Mouse (Mus musculus): ENCODE measurements at regions not wholly inside any gene's neighbourhood (a gene's known extent, or its start where the extent isn't known, plus 50 kb on each side); places are given as distances from the start of the nearest gene placed in this dataset.
"Not testable (repeated sequence)": the region's sequence is repeated elsewhere in the genome, so short reads cannot be mapped to it uniquely, and the experiment has no call there.

DNA sequence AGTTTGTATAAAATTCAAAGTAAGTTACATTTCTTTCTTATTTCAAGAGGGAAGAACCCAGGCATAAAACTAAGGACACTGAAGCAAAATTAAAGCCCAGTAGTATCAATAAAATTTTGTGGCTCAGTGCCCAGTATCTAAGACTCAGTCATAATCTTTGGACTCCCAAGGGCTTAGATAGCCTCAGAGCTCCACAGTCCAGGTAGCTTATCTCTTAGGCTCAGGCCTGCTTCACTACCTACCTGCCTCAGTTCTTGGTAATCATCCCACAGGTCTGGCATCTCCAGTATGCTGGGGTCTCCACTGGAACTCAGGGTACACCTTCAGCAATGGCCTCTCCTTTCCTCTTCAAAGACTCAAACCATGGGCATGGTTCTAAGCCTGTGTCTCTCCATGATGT is 530.3 kb downstream of the Dad1 start:
- DNase-seq (ENCODE audit: low read depth, low spot score): not testable (repeated sequence)

GRCm38 (mm10) chr14:53721901-53722300 is 532.0 kb downstream of the Dad1 start:
- DNase-seq (ENCODE audit: low read depth, low spot score): not testable (repeated sequence)

DNA sequence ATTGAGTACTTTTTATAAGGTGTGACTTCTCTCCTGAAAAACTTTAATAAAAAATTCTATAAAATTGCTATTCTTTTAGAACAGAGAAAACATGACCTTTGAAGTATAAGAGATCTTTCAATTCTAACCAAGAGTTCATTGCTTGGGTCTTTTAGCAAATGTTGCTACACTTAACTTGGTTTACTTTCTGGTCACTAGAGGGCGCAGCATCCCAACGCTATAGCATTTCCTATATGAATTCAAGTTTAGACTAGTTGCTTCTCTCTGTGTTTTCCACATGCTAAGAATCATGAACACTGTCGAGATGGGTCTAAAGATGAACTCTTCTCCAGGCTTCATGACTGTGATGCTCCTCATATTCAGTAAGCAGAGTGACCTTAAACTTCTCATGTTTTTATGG is 544.3 kb downstream of the Dad1 start:
- DNase-seq (ENCODE audit: low read depth, low spot score): not testable (repeated sequence)

DNA sequence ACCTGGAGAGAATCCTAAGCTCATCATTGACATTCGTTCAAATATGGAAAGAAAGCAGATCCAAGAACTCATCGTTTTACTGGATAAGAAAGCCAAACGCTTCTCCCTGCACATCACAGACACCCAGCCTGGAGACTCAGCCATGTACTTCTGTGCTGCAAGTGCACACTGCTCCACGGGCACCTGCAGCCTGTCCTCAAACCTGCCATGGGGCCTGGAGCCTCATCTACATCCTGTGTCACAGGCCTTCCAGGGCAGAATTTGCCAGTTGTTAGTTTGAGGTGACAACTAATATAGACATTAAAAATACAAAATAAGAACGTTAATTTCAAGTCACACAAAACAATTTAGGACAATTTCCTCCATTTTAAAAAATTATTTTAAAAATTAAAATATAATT is 549.6 kb downstream of the Dad1 start:
- DNase-seq (ENCODE audit: low read depth, low spot score): not testable (repeated sequence)

DNA sequence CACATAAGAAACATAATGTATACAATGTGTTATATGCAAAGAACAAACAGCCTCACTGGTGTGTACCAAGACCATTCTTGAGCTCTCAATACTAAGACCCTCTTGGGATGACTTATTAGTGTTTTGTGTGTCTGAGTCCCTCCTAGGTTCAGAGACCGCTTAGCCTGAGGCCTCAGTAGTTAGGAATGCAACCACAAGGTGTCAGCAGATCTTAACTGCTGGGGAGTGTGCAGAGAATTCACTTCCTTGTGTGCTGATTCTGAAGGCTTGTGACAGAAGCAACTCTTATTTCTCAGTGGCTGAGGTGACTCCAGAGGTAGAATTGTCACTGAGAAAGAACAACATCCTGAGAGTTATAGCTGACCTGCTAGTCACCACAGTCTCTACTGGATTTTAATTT is 550.3 kb downstream of the Dad1 start:
- not testable (repeated sequence) for DNase-seq (ENCODE audit: low read depth, low spot score)

DNA sequence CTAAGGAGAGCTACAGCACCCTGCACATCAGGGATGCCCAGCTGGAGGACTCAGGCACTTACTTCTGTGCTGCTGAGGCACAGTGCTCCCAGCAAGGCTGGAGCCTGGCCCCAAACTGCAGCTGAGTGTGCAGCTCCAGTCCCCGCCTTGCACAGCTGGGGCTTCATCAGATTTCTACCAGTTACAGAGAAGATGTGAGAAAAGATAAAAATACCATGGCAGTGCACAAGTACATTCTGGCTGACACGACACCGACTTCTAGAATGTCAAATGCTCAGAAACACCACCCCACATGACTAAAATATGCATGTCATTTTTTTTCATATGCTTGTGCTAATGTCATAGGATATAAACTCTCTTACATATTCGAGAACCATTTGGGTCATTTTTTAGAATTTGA is 569.8 kb downstream of the Dad1 start:
- not testable (repeated sequence) for DNase-seq (ENCODE audit: low read depth, low spot score)

GRCm38 (mm10) chr14:53683361-53684015 is 570.4 kb downstream of the Dad1 start:
- peak; percentile 29 for DNase-seq (ENCODE audit: low read depth, low spot score)

DNA sequence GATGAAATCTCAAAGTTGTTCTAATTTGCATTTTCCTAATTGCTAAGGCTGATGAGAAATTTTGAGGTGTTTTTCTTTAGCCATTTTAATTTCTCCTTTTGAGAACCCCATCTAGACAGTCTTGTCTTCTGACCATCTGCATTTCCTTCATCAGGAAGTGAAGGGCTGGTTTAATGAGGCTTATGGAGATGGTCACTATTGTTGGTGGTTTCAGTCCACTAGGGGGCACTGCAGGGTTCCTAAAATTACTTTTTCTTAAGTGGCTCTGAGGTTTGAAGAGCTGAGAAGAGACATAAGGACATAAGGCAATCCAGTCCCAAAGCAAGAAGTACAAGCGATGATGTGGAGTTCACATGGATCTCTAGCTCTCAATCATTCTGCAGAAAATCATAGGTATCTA is 571.2 kb downstream of the Dad1 start:
- not testable (repeated sequence) for DNase-seq (ENCODE audit: low read depth, low spot score)

DNA sequence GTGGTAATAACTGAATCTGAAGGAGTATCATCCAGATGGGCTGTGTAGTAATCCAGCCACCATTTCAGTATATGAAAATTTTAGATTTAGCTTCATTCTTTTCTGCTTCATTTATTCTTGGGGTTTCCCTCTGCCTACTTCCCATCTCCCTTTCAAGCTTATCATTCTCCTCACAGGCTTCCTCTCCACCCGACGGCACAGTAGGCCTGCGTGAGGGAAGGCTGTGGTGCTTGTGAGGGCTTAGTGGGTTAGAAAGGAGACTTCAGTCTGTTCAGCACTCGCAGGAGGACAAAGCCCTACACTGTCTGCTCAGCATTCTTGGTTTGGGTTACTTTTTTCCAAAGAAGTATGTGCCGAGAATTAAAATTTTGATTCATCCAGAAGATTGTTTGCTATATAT is 572.6 kb downstream of the Dad1 start:
- DNase-seq (ENCODE audit: low read depth, low spot score): not testable (repeated sequence)

DNA sequence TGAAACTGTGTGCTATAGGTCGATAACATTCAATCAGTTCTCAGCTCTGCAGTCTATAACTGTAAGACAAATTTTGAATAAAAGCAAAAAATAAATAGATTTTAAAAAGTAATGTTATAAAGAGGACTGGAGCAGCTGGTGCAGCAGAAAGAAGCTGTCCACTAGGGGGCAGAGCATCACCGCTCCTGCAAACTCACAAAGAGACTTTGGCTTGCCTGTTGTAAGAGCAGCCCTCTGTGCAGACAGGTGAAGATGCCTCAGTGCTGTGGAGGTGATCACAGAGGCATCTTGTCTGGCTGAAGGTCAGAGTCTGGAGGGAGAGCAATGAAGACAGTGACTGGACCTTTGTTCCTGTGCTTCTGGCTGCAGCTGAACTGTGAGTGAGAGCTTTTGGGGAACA is 588.2 kb downstream of the Dad1 start:
- peak; percentile 41 for DNase-seq (ENCODE audit: low read depth, low spot score)

DNA sequence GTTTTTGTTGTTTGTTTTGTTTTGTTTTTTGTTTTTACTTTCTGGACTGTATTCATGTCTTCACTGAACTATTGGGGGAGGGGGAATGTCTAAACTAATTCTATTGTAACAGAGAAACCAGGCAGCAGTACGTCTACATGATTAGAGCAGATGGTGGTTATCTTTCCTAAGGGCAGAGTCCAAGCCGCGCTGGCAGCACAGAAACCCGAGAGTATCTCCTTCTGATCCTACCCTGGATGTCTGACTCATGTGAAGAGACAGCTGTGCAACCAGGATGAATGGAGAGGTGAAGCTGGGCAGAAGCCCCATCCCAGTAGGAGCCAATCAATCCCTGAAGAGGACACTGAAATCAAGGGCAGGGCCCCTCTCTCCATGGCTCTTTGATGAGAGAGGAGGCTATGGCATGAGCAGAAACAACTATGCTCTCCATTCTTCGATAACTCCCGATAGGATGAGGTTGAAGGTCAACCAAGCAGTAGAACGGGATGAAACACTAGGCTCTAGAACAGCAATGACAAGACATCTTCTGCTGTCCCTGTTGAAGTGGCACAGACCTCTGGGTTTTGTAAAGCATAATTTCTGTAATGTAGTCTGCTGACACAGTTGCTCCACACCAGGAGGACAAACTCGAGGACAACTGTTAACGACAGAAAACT is 591.1 kb downstream of the Dad1 start:
- not testable (repeated sequence) for DNase-seq (ENCODE audit: low read depth, low spot score)

DNA sequence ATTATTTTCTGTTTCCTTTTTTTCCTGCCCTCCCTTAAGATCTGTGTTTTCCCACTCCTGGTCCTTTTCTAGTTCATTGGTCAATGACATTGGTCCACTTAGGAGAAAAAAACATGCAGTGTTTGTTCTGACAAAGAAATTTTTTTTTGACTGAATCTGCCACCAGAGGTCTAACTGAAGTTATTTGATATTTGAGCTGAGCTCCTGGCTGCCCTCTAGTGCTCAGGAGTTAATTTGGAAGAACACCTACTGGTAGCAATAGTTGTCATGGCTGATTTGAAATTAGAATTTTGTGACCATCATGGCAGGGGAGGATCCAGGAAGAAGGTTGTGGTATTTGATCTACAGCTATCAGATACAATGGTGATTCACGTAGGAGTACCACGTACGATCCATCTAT is 599.2 kb downstream of the Dad1 start:
- DNase-seq (ENCODE audit: low read depth, low spot score): not testable (repeated sequence)

DNA sequence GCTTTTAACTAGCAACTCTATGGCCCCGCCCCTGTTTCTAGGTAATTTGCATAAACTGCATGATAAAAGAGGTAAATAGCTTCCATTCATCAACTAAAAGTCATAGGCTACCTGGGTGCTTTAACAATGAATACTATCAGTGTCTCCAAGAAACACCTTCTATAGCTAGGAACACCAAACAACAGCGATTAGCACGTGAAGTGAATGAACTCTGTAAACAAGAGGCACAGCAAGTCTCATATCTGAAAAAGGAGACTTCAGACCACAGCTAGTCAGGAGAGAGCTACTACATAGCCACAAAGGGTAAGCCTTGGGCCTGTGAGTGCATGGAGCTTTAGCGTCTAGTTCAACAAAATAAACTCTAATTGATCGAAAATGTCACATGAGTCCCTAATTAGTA is 602.8 kb downstream of the Dad1 start:
- peak; percentile 63 for DNase-seq (ENCODE audit: low read depth, low spot score)

- DNase-seq (ENCODE audit: low read depth, low spot score): not testable (repeated sequence)
These were observed 604.7 kb downstream of the Dad1 start for GRCm38 (mm10) chr14:53649189-53649588.

DNA sequence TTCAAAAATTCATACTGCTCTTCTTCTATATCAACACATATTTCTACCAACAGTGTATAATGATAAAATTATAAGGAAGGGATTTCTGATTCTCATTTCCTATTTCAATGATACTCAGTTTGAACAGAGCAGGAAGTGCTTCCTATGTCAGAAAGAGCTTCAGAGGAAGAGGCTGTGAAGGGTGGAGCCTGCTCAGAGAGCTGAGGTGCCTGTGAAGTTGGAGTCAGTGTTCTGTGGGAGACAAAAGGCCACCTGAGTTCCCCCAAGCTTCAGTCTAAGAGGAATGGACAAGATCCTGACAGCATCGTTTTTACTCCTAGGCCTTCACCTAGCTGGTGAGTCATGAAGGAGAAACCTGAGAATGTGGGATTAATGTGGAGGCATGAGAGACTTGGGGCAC is 613.5 kb downstream of the Dad1 start:
- DNase-seq (ENCODE audit: low read depth, low spot score): not testable (repeated sequence)

DNA sequence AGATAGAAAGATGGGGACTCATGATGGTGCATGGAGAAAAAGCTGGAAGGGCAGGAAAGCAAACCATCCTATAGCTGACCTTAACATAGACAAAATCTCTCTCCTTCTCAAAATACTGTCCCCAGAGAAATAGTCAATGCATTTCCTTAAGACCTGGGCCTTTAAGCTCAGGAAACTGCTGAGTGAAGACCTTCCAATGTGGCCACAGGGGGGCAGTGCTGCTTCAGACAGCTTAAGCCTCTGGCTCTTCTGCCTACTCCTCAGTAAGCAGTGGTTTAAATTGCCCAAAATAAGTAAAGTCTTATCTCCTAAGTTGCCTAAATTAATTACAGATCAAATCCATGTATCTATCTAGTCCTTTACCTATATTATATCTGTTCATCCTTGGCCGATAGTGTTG is 616.2 kb downstream of the Dad1 start:
- DNase-seq (ENCODE audit: low read depth, low spot score): peak; percentile 65

GRCm38 (mm10) chr14:53635206-53635605 is 618.7 kb downstream of the Dad1 start:
- not testable (repeated sequence) for DNase-seq (ENCODE audit: low read depth, low spot score)

GRCm38 (mm10) chr14:53634320-53634979 is 619.5 kb downstream of the Dad1 start:
- not testable (repeated sequence) for DNase-seq (ENCODE audit: low read depth, low spot score)

DNA sequence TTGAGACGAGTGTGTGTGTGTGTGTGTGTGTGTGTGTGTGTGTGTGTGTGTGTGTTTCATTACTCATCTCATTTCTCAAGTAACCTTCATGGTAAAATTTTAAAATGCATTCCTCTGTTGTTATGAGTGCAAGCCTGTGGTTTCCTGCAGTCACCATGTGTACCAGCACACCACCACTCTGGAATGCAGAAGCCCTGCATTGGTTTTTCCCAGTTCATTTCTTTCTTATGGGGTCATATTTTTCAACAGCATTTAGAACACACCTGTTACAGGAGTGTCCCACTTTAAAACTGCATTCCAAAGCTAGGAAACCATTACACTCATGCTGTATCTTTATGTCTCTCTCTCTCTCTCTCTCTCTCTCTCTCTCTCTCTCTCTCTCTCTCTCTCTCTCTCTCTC is 620.2 kb downstream of the Dad1 start:
- not testable (repeated sequence) for DNase-seq (ENCODE audit: low read depth, low spot score)

DNA sequence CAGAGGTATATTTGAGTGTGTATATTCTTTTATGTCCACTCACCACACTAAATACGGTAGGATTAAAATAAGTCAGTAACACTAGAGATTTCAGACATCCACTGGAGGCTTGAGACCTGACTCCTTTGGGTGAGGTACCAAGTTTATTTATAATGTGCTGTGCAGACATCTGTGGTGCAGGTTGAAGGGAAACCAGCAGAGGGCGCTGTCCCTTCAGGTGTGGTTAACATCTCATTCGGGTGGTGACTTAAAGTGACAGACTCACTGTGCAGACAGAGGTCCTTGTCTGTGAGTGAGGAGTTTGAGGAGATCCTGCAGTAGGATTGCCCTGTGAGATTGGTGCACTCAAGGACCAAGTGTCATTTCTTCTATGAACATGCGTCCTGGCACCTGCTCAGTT is 632.5 kb downstream of the Dad1 start:
- peak; percentile 37 for DNase-seq (ENCODE audit: low read depth, low spot score)

DNA sequence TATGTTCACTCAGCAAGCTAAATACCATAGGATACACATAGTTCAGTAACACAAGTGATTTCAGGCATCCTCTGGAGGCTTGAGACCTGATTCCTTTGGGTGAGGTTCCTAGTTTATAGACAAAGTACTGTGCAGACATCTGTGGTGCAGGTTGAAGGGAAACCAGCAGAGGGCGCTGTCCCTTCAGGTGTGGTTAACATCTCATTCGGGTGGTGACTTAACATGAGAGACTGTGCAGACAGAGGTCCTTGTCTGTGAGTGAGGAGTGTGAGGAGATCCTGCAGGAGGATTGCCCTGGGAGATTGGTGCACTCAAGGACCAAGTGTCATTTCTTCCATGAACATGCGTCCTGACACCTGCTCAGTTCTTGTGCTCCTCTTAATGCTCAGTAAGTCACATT is 637.8 kb downstream of the Dad1 start:
- DNase-seq (ENCODE audit: low read depth, low spot score): not testable (repeated sequence)

- peak; percentile 74 for DNase-seq (ENCODE audit: low read depth, low spot score)
These were observed 639.6 kb downstream of the Dad1 start for GRCm38 (mm10) chr14:53614341-53614740.

DNA sequence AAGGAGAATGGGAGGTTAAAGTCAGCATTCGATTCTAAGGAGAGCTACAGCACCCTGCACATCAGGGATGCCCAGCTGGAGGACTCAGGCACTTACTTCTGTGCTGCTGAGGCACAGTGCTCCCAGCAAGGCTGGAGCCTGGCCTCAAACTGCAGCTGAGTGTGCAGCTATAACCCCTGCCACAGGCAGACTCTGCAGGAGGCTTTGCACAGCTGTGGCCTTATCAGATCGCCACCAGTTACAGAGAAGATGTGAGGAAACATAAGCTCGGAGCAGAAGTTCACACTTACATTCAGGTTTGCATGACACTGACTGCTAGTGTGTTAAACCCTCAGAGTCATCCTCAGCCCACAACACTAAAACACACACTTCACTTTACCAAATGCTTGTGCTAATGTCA is 654.6 kb downstream of the Dad1 start:
- DNase-seq (ENCODE audit: low read depth, low spot score): not testable (repeated sequence)

Data from ES-CJ7 (cell line).